Mouse (Mus musculus) adipose tissue, adult 10 weeks (tissue): ENCODE results near the gene Mgat5b. TPM values are rescaled to one million over a fixed set of nuclear protein-coding genes. Genes with fewer than 3 reads are reported as not detected.

ENCODE experiments used
- polyA plus RNA-seq: library from polyadenylated mRNA; stranded (reverse); fragments of 350-450 nt; fragmentation: Illumina TruSeq; extraction: RNeasy Lipid Tissue Mini Kit (QIAGEN cat#74804); gene quantifications from one replicate; pipeline ENCODE4 v1.2.3, GENCODE M21; 2014; ENCODE audit warnings: low read depth, low replicate concordance

The Mgat5b gene
- not detected for polyA plus RNA-seq

DNA sequence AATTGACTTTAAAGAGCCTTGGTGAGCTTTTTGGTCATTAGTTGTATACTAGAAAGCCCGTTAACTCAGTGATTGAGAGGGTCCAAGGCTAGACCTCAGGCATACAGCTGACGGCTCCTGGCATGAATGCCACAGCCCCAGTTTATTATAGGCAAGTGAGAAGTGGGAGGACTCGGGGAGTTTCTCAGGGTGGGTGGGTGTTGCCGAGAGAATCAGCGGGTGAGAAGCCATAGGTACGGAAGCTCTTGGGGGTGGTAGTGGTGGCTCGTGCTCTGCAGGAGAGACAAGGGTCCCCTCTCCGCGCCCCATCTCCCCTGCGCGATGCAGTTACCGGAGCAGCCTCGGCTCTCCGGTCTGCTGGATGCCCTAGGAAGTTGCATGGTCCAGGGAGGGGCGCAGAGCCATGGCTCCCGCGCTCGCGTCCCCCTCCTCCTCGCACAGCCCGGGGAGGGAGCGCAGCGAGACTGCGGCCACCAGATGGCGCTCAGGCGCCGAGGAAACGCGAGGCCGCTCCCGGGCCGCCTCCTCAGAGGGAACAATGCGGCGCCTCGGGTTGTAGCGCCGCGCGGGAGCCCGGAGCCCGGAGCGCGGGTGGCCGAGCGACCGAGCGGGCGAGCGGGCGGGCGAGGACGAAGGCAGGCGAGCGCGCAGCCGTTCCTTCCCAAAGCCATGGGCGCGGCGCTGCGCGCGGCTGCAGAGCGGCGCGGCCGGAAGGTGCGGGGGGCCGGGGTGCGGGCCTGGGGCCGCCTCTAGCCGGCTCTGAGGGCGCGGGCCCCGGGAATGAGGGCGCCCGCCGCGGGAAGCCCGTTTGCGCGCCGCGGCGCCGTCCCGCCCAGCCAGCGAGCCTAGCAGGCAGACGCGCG, at the start of gene Mgat5b:
TSS of gene Mgat5b (plus strand) at position 541 of the 863 bp plus-strand sequence.

Other genes starting within 250 kb of the Mgat5b start
- gene St6galnac1, start 143.4 kb upstream of the Mgat5b start, polyA plus RNA-seq = not detected
- 15.9 TPM for gene Mxra7, start 90.8 kb upstream of the Mgat5b start, polyA plus RNA-seq
- 27.8 TPM for gene Mettl23, start 75.6 kb upstream of the Mgat5b start, polyA plus RNA-seq
- 29.4 TPM for gene Jmjd6, start 75.4 kb upstream of the Mgat5b start, polyA plus RNA-seq
- 41.4 TPM for gene Mfsd11, start 66.4 kb upstream of the Mgat5b start, polyA plus RNA-seq
- 261 TPM for gene Srsf2, start 65.8 kb upstream of the Mgat5b start, polyA plus RNA-seq
- 56.7 TPM for gene Sec14l1, start 196.3 kb downstream of the Mgat5b start, polyA plus RNA-seq